Mouse (Mus musculus): ENCODE data around the gene Clca3a2. TPM values are rescaled to one million over a fixed set of nuclear protein-coding genes. Genes with fewer than 3 reads are reported as not detected.
"Not testable (repeated sequence)": the region's sequence is repeated elsewhere in the genome, so short reads cannot be mapped to it uniquely, and the experiment has no call there.

Clca3a2 gene
- total RNA-seq, 2 experiments from 2014 or later, result 0.91 to 1.1 TPM

GRCm38 (mm10) chr3:144747706-144748105, 71.6 kb downstream of the Clca3a2 start:
- not testable (repeated sequence) for DNase-seq (ENCODE audit: low spot score in 2 of 2)

Other genes with a start within 250 kb of the Clca3a2 start
- gene Hs2st1, start 249.3 kb downstream of the Clca3a2 start, total RNA-seq (2021), result 10 to 100 TPM; 48.8 to 51.9 TPM
- gene Selenof, start 249.2 kb downstream of the Clca3a2 start, total RNA-seq (2021), result 100 to 1,000 TPM; 293 to 294 TPM
- 100 to 1,000 TPM; 101 to 110 TPM for gene Sh3glb1, start 99.2 kb downstream of the Clca3a2 start, total RNA-seq (2021)
- gene Clca3a1, start 58.5 kb downstream of the Clca3a2 start, total RNA-seq (2021), result under 1 TPM; 0.80 to 0.82 TPM
- gene Clca3b, start 29.9 kb upstream of the Clca3a2 start, total RNA-seq (2021), result not detected
- gene Clca4b, start 113.0 kb upstream of the Clca3a2 start, total RNA-seq (2021), result not detected
- not detected for gene Clca4a, start 155.6 kb upstream of the Clca3a2 start, total RNA-seq (2021)
- not detected for gene Clca1, start 213.3 kb upstream of the Clca3a2 start, total RNA-seq (2021)